Mouse (Mus musculus): ENCODE measurements around the gene Tac1. TPM values are rescaled to one million over a fixed set of nuclear protein-coding genes. Genes with fewer than 3 reads are reported as not detected.

Tac1 gene
- polyA plus RNA-seq, 1 experiment: not detected

Other genes starting within 250 kb of the Tac1 start
- 531 and 541 TPM in 2 replicates for gene Asns, start 138.4 kb downstream of the Tac1 start, polyA plus RNA-seq (2011; ENCODE audit: insufficient read depth, insufficient read length, low read depth, missing spikeins)